Mouse (Mus musculus): ENCODE data around the gene Elmo1.

GRCm38 (mm10) chr13:20050149-20050548, 40.2 kb upstream of the Elmo1 start:
- no peak for TF ChIP-seq CTCF (IDR thresholded peaks at IDR 0.05; ENCODE audit: low read depth, low read length)
- no peak for TF ChIP-seq POLR2A (IDR thresholded peaks at IDR 0.05; ENCODE audit: extremely low read depth, insufficient read depth, low read length)

Measured in liver, adult 2 months (tissue).